Mouse (Mus musculus): ENCODE data around the gene Fgfrl1. TPM values are rescaled to one million over a fixed set of nuclear protein-coding genes. Genes with fewer than 3 reads are reported as not detected.

Gene Fgfrl1
- polyA plus RNA-seq, 1 experiment from 2014 or later, result 21.2 TPM

Other genes with a start within 250 kb of the Fgfrl1 start
- gene Mfsd7a, start 243.5 kb upstream of the Fgfrl1 start, polyA plus RNA-seq (2015; fragmentation: Nextera tagmentation; extraction: Ambion mirVana), result 1.1 and 1.2 TPM in 2 replicates
- gene Pcgf3, start 231.2 kb upstream of the Fgfrl1 start, polyA plus RNA-seq (2015; fragmentation: Nextera tagmentation; extraction: Ambion mirVana), result 10.0 and 11.3 TPM in 2 replicates
- gene Cplx1, start 142.4 kb upstream of the Fgfrl1 start, polyA plus RNA-seq (2015; fragmentation: Nextera tagmentation; extraction: Ambion mirVana), result 1.8 and 2.2 TPM in 2 replicates
- 36.1 and 38.3 TPM in 2 replicates for gene Gak, start 62.6 kb upstream of the Fgfrl1 start, polyA plus RNA-seq (2015; fragmentation: Nextera tagmentation; extraction: Ambion mirVana)
- 15.6 and 17.0 TPM in 2 replicates for gene Tmem175, start 62.6 kb upstream of the Fgfrl1 start, polyA plus RNA-seq (2015; fragmentation: Nextera tagmentation; extraction: Ambion mirVana)
- gene Idua, start 32.1 kb upstream of the Fgfrl1 start, polyA plus RNA-seq (2015; fragmentation: Nextera tagmentation; extraction: Ambion mirVana), result 5.3 and 5.9 TPM in 2 replicates
- 4.6 and 4.9 TPM in 2 replicates for gene Dgkq, start 22.7 kb upstream of the Fgfrl1 start, polyA plus RNA-seq (2015; fragmentation: Nextera tagmentation; extraction: Ambion mirVana)
- 0.17 and 0.22 TPM in 2 replicates for gene Slc26a1, start 16.8 kb upstream of the Fgfrl1 start, polyA plus RNA-seq (2015; fragmentation: Nextera tagmentation; extraction: Ambion mirVana)
- 0.42 and 0.77 TPM in 2 replicates for gene Rnf212, start 82.6 kb downstream of the Fgfrl1 start, polyA plus RNA-seq (2015; fragmentation: Nextera tagmentation; extraction: Ambion mirVana)
- 0.12 TPM in 1 of 2 replicates, not detected in the other for gene Tmed11, start 103.0 kb downstream of the Fgfrl1 start, polyA plus RNA-seq (2015; fragmentation: Nextera tagmentation; extraction: Ambion mirVana)
- not detected in 2 replicates for gene Vmn2r8, start 116.5 kb downstream of the Fgfrl1 start, polyA plus RNA-seq (2015; fragmentation: Nextera tagmentation; extraction: Ambion mirVana)
- gene Vmn2r9, start 160.2 kb downstream of the Fgfrl1 start, polyA plus RNA-seq (2015; fragmentation: Nextera tagmentation; extraction: Ambion mirVana), result not detected in 2 replicates